Mouse (Mus musculus) ovary, adult 18-20 months (tissue): ENCODE results near the gene Scn4b.

ENCODE experiments used
- DNase-seq: peaks from one replicate; pipeline ENCODE4 v3.0.0; 2022; ENCODE audit warnings: low spot score, mixed read lengths

Gene Scn4b

GRCm38 (mm10) chr9:45126941-45127340 lies 11.3 kb upstream of the Scn4b start:
- no peak for DNase-seq

GRCm38 (mm10) chr9:45130119-45130518 lies 8.1 kb upstream of the Scn4b start:
- no peak for DNase-seq

- DNase-seq, result no peak
These were observed 4.5 kb upstream of the Scn4b start for GRCm38 (mm10) chr9:45133484-45134310.

DNA sequence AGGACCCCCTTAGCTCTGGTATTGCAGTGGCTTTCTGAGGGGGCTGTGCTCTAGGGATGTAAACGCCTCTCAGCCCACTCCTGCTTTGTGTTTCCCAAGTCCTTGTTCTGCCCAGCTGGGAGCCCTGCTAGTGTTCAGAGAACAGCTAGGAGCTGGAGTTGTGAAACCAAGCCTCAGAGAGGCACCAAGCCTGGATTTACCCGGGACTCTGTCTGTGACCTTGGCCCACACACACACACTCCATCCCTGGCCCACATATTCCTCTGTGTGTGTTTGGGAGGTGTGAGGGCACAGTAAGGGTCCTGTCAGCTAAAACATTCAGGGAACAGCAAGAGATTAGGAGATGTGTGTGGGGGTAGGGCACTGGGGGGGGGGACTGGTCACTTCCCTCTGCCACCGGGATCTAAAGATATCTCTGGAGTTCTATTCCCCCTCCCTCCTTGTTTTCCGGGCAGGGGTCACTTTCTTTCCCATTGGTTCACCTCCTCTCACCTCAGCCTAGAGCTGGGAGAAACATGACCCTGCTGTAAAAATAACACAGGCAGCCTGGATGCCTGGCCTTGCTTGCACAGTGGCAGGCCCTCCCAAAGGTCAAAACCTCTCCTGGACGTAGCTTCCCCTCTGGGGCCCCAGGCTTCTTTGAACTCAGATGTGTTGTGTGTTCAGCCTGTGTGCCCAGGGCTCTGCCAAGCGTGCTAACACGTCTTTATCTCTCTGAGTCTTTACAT lies 1.6 kb upstream of the Scn4b start:
- DNase-seq, result no peak

DNA sequence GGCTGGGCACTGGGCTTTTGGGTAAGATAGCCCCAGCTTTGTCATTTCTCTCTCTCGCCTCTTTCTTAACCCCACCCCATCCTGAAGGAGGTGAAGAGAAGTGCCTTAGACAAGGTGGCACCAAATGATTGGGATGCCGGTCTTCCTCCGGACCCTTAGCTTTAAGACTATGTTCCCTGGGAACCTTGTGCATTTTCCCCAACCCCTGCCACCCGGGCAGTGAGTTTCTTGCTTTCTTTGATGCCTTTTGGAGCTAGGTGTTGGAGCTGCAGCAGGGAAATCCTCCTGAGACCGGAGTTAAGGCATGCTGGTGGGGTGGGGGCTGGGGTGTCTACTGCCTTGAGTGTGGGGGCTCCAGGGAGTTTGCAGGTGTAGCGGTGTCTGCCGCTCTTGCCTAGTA lies 887 bp downstream of the Scn4b start:
- DNase-seq, result no peak

DNA sequence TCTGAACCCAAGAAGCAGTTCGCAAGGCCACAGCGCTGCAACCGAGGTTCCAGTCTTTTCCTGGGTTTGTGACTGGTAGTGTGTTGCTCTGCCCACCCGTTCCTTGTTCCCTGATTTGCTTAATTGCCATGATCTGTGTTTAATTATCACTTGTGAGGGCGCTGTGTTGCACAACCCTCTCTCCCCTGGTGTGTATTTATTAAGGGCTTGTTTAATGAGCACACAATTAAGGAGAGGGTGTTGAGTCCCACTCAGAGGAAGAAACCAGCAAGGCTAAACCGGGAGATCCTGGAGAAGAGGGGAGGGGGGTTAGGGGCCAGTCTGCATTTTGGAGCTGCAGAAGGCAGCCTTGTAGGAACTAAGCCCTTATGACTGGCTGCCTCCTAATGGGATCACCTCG lies 2.8 kb downstream of the Scn4b start:
- DNase-seq, result no peak

DNA sequence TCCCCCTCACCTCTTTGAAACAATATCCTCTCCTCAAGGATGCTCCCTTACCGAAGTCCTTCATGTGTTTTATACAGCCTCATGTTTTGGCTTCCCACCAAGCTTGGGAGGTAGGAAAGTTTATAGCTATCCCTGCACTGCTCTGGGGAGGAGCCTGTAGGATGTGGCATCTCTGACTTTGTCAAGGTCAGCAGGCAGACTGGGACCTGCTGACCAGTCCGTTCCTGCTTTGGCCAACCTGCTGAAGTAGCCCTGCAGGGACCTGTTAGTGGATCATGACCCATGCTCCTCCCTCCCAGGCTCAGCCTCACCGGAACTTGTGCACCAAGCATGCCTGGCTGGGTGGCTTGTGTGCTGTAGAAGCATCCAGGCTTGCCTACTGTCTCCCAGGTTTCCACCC lies 4.5 kb downstream of the Scn4b start:
- DNase-seq, result no peak

DNA sequence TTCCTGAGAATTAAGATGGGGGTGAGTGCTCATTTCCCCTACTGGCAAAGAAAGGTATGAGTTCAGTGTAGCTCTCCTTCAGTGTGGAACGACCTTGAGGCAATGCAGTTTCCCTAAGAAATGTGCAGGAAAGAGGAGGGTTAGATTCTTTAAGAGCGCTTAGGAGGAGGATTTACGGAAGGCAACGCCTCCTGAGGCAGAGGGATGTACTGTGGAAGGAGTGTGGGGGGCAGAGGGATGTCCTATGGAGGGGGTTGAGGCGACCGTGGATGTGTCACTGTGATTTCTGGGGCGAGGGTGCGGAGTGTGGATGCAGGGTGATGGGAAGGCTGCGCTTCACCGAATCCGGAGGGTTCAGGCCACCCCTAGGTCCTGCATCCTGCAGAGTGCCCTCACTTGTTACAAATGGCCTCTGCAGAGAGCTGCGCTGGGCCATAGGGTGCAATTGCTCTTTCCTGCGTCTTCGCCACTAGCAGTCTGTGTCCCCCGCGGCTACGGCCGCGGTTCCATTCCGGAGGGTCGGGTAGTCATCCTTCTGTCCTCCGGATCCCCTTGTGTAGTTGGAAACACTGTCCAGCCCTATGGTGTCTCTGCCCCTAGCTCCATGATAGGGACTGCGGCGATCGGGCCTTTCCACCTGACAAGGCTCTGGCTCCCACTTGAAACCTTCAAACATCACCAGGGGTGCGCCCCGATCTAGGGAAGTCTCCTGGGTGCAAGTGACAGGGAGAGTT lies 7.5 kb downstream of the Scn4b start:
- no peak for DNase-seq

GRCm38 (mm10) chr9:45146267-45146597 lies 8.0 kb downstream of the Scn4b start:
- no peak for DNase-seq

DNA sequence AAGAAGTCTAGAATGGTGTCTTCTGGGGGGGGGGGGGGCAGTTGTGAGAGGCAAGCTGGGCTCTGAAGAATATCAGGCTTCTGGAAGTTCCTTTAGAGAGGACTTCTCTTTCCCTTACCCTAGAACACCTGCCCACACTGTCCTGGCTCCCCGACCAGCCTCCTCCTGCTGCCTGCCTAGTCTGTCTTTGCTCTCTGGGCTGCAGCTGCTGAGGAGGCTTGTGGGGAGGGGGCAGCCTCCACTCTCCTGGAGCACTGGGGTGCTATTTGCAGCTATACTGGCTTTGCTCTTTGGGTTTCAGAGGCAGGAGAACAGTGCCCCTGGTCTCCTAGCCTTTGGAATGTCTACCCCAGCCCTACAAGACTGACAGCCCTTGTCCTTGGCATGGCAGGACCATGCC lies 12.7 kb downstream of the Scn4b start:
- no peak for DNase-seq

DNA sequence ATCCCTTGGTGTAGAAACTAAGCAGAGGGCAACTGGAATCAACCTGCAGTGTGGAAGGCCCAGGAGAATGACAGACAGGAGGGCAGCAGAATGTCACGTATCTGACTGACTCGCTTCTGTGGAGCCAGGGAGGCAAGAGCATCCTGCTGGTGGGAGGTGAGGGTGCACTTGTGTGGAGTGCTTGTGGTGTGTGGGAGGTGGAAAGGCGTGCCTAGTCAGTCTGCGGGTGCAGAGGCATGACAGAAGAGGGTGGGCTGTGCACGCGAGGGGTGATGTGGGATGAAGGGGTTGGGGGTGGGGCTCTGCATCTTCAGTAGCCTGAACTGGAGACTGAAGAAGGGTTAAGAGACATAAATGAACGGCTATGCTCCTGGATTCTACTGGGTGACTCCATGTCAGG lies 15.2 kb downstream of the Scn4b start:
- DNase-seq, result no peak

DNA sequence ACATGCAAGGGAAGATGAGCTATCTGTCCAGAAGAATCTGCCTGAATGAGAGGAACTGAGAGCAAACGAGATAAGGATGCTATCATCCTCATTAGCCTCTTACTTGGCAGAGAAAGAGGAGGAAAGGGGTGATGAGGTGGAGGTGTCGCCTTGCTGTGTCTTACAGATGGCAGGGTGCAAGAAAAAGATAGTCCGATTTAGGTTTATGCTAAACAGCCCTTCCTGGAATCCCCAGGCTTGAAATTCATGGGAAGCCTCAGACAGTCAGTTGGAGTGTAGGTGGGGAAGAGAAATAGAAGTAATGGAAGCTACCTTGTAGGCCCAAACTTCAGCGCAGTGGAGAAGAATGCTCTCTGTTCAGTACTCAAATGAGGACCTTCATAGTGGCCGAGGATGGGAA lies 29.7 kb downstream of the Scn4b start:
- no peak for DNase-seq

DNA sequence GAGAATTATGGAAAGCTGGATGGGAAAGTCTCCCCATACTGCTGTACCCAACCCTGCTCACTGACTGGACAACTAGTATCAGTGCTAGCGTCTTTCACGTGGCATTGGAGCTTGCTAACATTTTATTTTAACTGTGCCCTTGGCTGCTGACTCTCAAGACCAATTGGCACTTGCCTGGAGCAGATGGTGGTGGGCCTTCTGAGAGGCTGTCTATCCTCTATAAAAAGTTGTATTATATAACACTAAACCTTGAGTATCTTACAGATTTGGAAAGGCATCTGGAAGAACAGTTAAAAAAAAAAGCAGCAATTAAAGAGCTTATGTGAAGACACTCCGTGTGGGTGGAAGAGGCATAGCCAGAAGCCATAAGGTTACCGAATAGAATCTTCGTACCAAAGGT lies 32.0 kb downstream of the Scn4b start:
- DNase-seq, result no peak

DNA sequence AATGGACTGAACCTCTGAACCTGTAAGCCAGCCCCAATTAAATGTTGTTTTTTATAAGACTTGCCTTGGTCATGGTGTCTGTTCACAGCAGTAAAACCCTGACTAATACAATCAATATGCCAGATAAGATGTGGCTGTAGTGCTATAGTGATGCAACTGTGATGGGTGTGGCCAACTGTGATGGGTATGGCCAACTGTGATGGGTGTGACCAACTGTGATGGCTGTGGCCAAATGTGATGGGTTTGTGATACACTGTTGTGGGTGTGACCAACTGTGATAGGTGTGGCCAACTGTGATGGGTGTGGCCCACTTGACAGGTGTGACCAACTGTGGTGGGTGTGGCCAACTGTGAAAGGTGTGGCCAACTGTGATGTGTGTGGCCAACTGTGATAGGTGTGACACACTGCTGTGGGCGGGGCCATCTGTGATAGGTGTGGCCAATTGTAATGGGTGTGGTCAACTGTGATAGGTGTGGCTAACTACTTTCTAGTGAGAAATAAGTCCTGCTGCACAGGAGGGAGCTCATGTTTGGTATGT lies 32.9 kb downstream of the Scn4b start:
- DNase-seq, result no peak

DNA sequence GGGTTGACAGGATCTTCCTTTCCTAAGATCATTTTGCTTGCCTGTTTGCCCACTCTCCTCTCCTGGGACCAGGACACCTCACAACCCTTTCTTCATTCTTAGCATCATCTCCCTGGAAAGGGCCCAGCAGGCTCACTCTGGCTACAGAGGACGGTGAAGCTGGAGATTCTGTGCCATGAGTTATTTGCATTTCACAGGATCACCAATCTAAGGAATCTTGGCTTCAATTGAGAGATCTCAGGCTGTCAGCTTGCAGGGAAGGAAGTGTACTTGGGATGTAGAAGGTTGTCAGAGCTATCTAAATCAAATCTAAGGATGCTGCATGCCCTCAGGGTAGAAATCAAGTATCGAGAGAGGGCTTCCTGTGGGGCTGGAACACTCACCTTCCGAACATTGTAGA lies 35.3 kb downstream of the Scn4b start:
- DNase-seq, result no peak

DNA sequence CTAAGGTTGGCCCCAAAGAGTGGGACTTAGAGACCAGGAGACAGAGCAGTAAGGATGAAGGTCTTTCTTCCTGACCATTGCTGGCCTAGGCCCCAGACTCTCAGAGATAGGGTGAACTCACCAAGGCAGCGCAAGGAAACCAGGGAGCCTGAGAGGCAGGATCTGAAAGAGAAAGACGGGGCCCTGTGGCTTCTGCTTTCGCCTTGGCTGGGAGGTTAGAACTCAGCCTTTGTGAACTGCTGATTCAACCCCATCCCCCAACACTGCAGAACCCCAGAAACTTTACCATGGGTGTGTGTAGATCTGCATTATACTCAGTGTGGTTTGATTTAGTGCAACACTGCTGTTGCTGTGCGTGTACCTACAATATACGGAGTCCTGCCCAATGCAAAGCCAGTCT lies 41.1 kb downstream of the Scn4b start:
- DNase-seq, result no peak

DNA sequence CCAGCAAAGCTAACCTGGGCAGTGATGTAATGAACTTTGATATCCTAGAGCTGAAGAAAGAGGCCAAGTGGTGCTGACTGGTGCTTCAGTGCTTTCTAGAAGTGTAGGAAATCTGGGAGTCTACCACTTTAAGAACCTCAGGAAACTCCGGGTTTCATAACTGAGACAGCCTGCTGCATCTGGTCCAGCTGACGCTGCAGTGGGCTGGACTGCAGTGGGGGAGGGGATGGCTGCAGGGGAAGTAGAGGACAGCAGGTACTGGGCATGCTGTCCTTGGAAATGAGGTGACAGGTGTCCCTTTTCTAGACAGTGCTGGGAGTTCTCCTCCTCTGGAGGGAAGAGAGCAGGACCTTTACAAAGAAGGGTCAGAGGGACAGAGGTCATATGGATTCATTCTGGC lies 43.6 kb downstream of the Scn4b start, which contains the start of gene BC049352:
TSS of gene BC049352 (plus strand) at position 238 of the 400 bp plus-strand sequence.
- DNase-seq, result no peak

- DNase-seq, result no peak
These were observed 44.3 kb downstream of the Scn4b start for GRCm38 (mm10) chr9:45182521-45182920.

DNA sequence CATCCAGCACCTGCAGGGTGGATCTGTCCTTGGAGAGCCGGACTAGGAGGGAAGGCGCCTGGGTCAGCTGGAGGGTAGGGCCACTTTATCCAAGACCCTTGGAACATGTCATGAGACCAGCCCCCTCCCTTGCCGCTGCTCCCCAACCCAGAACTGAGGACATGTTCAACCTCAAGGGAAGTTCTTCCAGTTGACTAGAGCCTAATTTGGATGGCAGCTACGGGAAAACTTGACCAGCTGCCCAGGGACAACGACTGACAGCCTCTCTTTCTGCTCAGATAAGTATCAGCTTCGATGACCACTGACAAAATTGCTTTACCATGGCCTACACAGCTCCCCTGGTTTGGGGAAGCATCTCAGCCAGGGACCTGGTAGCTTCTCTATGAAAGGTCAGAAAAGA lies 45.1 kb downstream of the Scn4b start:
- DNase-seq, result no peak

DNA sequence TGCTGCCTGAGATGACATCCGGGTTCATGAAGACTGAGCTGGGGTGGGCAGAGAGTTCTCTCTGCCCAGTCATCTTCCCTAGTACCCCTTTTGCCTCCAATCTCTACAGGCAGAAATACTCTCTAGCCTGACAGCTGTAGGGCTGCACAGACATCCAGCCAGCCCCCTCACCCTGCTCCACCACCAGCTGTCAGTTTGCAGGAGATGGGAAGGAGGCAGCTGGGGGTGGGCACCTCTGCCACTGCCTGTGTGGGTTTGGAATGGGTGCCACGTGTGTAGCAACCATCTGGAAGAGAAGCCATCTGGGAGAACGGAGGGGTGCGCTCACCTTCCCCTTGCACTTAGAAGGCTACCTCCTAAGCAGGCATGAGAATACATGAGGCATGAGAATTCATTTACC lies 47.1 kb downstream of the Scn4b start:
- DNase-seq, result no peak

GRCm38 (mm10) chr9:45188570-45189563 lies 50.7 kb downstream of the Scn4b start:
- DNase-seq, result no peak
